Mouse (Mus musculus): ENCODE measurements around the gene Pygl. TPM values are rescaled to one million over a fixed set of nuclear protein-coding genes. Genes with fewer than 3 reads are reported as not detected.

Gene Pygl
- polyA plus RNA-seq, 1 experiment, result not detected

DNA sequence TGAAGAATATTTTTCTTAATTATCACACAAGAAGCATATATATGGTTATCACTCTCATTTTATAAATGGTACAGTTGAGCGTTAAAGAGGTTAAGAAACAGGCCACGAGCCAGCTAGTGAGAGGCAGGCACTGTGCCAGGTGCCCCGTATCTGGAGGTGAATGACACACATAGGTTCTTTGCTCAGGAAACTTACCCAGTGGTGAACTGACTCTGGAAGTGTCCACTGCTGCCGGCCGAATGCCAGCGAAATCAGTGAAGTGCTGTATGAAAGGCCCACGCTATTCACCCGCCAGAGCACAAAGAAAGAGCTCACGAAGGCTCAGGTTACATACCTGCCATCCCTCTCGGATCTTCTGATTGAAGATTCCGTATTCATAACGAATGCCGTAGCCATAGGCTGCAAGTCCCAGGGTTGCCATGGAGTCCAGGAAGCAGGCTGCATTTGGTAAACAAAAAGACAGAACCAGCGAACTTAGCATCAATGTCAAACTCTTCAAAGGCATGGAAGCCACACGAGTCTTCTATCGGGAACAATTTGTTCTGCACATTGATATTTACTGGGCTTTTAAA is 15.0 kb downstream of the Pygl start:
- WGBS, result 62% methylated on average over 16 of the region's 16 CpGs
- TF ChIP-seq CTCF (IDR thresholded peaks at IDR 0.05; ENCODE audit: insufficient read depth, low read depth, low read length) (no peak), POLR2A (IDR thresholded peaks at IDR 0.05; ENCODE audit: insufficient read depth, low read depth, low read length) (no peak)
- H3K4me3 ChIP-seq (ENCODE audit: insufficient read depth, low read depth, low read length), result no peak overlapping the region
- H3K4me1 ChIP-seq (ENCODE audit: control insufficient read depth, insufficient read depth, low read length), result no peaks in the 10 kb centered on the region
- no peak overlapping the region for H3K27ac ChIP-seq (ENCODE audit: insufficient read depth, low read depth, low read length)

DNA sequence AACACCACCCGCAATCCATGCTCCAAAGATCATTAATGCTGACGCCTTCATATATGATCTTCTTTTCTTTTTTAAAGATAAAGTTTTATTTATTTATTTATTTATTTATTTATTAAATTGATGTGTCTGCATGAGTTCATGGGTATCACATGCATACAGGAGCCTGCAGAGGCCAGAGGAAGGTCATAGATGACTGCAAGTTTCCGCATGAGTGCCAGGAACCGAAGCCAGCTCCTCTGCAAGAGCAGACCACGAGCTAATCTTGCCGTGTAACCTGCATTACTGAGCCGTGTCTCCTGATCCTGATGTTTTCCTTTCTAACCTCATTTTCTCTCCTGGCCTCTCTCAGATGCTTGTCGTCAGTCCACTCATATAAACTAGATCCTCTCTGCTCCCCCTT is 17.0 kb downstream of the Pygl start:
- WGBS, result 94% methylated on average over 8 of the region's 8 CpGs
- H3K4me3 ChIP-seq (ENCODE audit: insufficient read depth, low read depth, low read length), result no peak overlapping the region
- no peaks in the 10 kb centered on the region for H3K4me1 ChIP-seq (ENCODE audit: control insufficient read depth, insufficient read depth, low read length)
- TF ChIP-seq POLR2A (IDR thresholded peaks at IDR 0.05; ENCODE audit: insufficient read depth, low read depth, low read length), result no peak
- TF ChIP-seq CTCF (IDR thresholded peaks at IDR 0.05; ENCODE audit: insufficient read depth, low read depth, low read length), result no peak
- no peak overlapping the region for H3K27ac ChIP-seq (ENCODE audit: insufficient read depth, low read depth, low read length)

DNA sequence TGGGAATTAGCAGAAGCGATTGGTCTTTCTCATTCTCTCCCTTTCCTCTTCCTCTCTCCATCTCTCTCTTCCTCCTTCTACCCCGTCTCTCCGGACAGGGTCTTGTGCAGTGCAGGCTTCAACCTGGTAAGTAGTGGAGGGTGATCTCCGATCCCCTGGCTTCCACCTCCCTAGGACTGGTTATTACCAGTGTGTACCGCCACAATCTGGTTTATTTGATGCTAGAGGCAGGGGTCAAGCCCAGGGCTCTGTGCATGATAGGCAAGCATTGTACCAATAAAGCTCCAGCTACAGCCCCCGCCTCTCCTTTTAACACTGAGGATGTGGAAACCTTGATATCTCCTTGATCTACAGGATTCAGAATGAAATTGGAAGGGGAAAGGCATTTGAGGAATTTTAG is 17.7 kb downstream of the Pygl start:
- 93% methylated on average over 6 of the region's 6 CpGs for WGBS
- no peaks in the 10 kb centered on the region for H3K4me1 ChIP-seq (ENCODE audit: control insufficient read depth, insufficient read depth, low read length)

DNA sequence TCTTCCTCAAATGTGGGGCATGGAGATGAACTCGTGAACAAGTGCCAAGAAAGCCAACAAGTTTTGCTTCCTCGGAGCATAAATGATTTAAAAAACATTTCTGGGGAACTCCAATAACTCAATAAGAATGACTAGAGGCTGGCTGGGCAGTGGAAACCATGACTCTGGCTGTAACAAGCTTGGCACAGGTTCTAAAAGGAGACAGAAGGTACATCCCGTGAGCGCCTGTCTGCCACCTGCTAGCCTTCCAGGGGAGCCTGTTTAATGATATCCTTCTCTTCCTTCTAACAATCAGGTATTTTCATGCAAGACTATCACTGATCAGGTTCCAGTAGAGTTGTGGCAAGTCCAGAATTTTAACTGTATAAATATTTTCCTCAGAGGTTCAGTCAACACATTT is 18.8 kb downstream of the Pygl start:
- 81% methylated on average over 4 of the region's 4 CpGs for WGBS
- Histone ChIP-seq H3K27ac (ENCODE audit: insufficient read depth, low read depth, low read length) (no peak overlapping the region), H3K4me1 (ENCODE audit: control insufficient read depth, insufficient read depth, low read length) (no peaks in the 10 kb centered on the region), H3K4me3 (ENCODE audit: insufficient read depth, low read depth, low read length) (no peak overlapping the region)
- no peak for TF ChIP-seq POLR2A (IDR thresholded peaks at IDR 0.05; ENCODE audit: insufficient read depth, low read depth, low read length)
- no peak for TF ChIP-seq CTCF (IDR thresholded peaks at IDR 0.05; ENCODE audit: insufficient read depth, low read depth, low read length)

More for the DNA sequence above, 17.7 kb downstream of the Pygl start:
- H3K4me3 ChIP-seq (ENCODE audit: insufficient read depth, low read depth, low read length), result no peak overlapping the region
- H3K27ac ChIP-seq (ENCODE audit: insufficient read depth, low read depth, low read length), result no peak overlapping the region
- TF ChIP-seq POLR2A (IDR thresholded peaks at IDR 0.05; ENCODE audit: insufficient read depth, low read depth, low read length), result no peak
- no peak for TF ChIP-seq CTCF (IDR thresholded peaks at IDR 0.05; ENCODE audit: insufficient read depth, low read depth, low read length)

DNA sequence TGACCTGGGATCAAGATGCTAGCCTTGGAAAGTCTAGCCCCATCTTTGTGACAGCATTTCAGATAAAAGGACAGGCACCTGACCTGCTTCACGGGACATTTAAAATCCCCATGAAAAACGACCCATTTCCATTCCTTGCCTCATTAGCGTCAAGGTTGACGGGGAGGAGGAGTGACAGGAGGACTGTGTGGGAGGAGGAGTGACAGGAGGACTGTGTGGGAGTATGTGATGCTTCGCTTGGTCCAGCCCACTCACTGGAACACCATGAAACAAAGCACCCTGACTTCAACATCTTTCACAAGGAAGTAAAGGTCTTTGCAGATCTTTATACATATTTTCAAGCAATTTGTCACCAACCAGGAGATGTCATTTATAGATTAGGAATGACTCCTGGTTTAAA is 23.1 kb downstream of the Pygl start:
- Histone ChIP-seq H3K4me1 (ENCODE audit: control insufficient read depth, insufficient read depth, low read length) (no peaks in the 10 kb centered on the region), H3K27ac (ENCODE audit: insufficient read depth, low read depth, low read length) (no peak overlapping the region), H3K4me3 (ENCODE audit: insufficient read depth, low read depth, low read length) (no peak overlapping the region)
- WGBS, result 67% methylated on average over 5 of the region's 5 CpGs
- TF ChIP-seq POLR2A (IDR thresholded peaks at IDR 0.05; ENCODE audit: insufficient read depth, low read depth, low read length) (no peak), CTCF (IDR thresholded peaks at IDR 0.05; ENCODE audit: insufficient read depth, low read depth, low read length) (no peak)

DNA sequence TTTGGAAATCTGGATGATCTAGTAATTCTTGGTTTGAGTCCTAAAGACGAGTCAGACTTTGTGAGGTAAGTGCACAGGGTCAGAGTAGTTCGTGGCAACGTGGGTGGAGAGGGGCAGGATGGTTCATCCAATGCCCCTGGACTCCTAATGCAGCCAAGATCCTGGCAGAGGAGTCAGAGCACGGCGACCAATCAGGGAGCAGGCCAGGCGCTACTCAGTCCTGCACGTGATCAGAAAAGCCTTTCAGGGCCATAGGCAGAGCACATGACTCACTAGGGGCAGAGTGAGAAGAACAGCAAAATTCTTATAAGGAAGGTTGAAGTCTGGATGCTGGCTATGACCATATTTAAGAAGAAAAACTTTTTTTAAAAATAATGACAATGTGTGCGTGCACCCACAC is 26.9 kb downstream of the Pygl start:
- TF ChIP-seq POLR2A (IDR thresholded peaks at IDR 0.05; ENCODE audit: insufficient read depth, low read depth, low read length) (no peak), CTCF (IDR thresholded peaks at IDR 0.05; ENCODE audit: insufficient read depth, low read depth, low read length) (no peak)
- Histone ChIP-seq H3K4me3 (ENCODE audit: insufficient read depth, low read depth, low read length) (no peak overlapping the region), H3K27ac (ENCODE audit: insufficient read depth, low read depth, low read length) (no peak overlapping the region), H3K4me1 (ENCODE audit: control insufficient read depth, insufficient read depth, low read length) (no peaks in the 10 kb centered on the region)
- 80% methylated on average over 8 of the region's 8 CpGs for WGBS

DNA sequence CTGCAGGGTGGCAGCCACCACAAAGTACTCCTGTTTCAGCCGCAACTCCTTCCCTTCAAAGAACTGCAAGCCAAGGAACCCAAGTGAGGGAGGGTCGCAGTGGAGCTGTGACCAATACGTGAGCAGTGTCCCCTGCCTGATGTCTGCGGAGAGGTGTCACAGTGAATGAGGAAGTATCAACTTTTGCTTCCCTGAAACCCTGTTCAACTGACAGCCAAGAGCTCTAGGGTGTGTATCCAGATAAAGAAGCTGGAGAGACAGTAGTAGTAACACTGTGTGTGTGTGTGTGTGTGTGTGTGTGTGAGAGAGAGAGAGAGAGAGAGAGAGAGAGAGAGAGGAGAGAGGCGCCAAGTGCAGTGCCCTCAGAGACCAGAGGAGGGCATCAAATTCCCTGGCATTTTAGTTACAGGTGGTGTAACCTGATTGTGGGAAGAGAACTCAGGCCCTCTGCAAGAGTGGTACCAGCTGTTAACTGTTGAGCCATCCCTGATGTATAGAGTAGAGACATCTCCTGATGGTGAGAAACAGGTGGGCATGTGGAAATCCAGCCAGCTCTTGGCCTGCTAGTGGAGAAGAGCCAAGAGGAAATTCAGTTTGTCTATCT is 29.3 kb downstream of the Pygl start:
- 80% methylated on average over 5 of the region's 5 CpGs for WGBS
- no peak overlapping the region for H3K27ac ChIP-seq (ENCODE audit: insufficient read depth, low read depth, low read length)
- no peaks in the 10 kb centered on the region for H3K4me1 ChIP-seq (ENCODE audit: control insufficient read depth, insufficient read depth, low read length)
- TF ChIP-seq POLR2A (IDR thresholded peaks at IDR 0.05; ENCODE audit: insufficient read depth, low read depth, low read length) (no peak), CTCF (IDR thresholded peaks at IDR 0.05; ENCODE audit: insufficient read depth, low read depth, low read length) (no peak)
- no peak overlapping the region for H3K4me3 ChIP-seq (ENCODE audit: insufficient read depth, low read depth, low read length)

DNA sequence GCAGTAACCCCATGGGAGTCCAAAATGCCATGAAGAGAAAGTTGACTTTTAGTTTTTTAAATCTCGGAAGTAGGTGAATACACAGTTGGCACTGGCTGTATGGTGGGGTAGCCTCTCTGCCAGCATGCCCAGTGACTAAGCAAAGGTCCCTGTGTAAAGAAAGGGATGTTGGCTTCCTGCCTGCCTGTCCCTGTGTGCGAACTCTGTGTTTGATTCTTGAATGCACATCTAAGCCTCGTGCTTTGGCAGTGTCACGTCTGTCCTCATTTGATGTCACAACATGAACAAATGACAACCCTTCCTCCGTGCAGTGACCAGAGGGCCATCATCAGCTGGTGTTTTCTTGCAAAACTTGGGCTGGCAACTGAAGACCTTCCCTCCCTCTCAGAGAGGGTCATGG is 34.9 kb downstream of the Pygl start:
- WGBS, result 52% methylated on average over 5 of the region's 5 CpGs
- no peak overlapping the region for H3K27ac ChIP-seq (ENCODE audit: insufficient read depth, low read depth, low read length)
- H3K4me1 ChIP-seq (ENCODE audit: control insufficient read depth, insufficient read depth, low read length), result peaks cover 3% of the 10 kb centered on the region; the same call in 1 of the 2 replicates
- H3K4me3 ChIP-seq (ENCODE audit: insufficient read depth, low read depth, low read length), result no peak overlapping the region
- TF ChIP-seq CTCF (IDR thresholded peaks at IDR 0.05; ENCODE audit: insufficient read depth, low read depth, low read length), result no peak
- TF ChIP-seq POLR2A (IDR thresholded peaks at IDR 0.05; ENCODE audit: insufficient read depth, low read depth, low read length), result no peak

DNA sequence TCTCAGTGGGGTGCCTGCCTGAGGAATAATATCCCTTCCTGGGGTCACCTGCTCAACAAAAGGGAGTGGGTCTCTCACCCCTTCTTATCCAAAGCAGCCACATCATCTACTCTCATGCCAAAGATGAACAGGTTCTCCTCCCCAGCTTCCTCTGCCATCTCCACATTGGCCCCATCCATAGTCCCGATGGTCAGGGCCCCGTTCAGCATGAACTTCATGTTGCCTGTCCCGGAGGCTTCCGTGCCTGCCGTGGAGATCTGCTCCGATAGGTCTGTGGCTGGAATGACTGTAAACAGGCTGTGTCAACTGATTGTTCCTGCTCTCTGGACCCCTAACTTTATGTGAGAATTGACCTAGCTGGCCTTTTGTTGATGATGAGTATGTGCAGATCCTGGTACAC is 35.9 kb downstream of the Pygl start:
- H3K4me3 ChIP-seq (ENCODE audit: insufficient read depth, low read depth, low read length), result no peak overlapping the region
- H3K27ac ChIP-seq (ENCODE audit: insufficient read depth, low read depth, low read length), result no peak overlapping the region
- TF ChIP-seq CTCF (IDR thresholded peaks at IDR 0.05; ENCODE audit: insufficient read depth, low read depth, low read length), result no peak
- TF ChIP-seq POLR2A (IDR thresholded peaks at IDR 0.05; ENCODE audit: insufficient read depth, low read depth, low read length), result no peak
- H3K4me1 ChIP-seq (ENCODE audit: control insufficient read depth, insufficient read depth, low read length), result peaks cover 3% of the 10 kb centered on the region; the same call in 1 of the 2 replicates
- 97% methylated on average over 6 of the region's 6 CpGs for WGBS

Data from olfactory bulb, adult 2 months (tissue).